Mouse (Mus musculus) limb, embryonic 10.5 days (tissue): ENCODE measurements around the gene Insl5. TPM values are rescaled to one million over a fixed set of nuclear protein-coding genes. Genes with fewer than 3 reads are reported as not detected.

ENCODE experiments used
- polyA plus RNA-seq: library from polyadenylated mRNA; unstranded; fragments of >200 nt; fragmentation: Nextera tagmentation; extraction: Ambion mirVana; gene quantifications from 2 replicates; pipeline ENCODE4 v1.2.1, GENCODE M21; 2016

Gene Insl5
- polyA plus RNA-seq, 1 experiment from 2014 or later, result not detected

Other genes starting within 250 kb of the Insl5 start
- gene Tctex1d1, start 48.2 kb downstream of the Insl5 start, polyA plus RNA-seq, result 0.10 and 0.25 TPM in 2 replicates
- 33.9 and 41.5 TPM in 2 replicates for gene Mier1, start 87.5 kb upstream of the Insl5 start, polyA plus RNA-seq
- gene Wdr78, start 87.7 kb upstream of the Insl5 start, polyA plus RNA-seq, result 3.2 and 4.4 TPM in 2 replicates
- gene Slc35d1, start 188.3 kb upstream of the Insl5 start, polyA plus RNA-seq, result 10.4 and 10.5 TPM in 2 replicates